Mouse (Mus musculus): ENCODE results near the gene Klhdc9. TPM values are rescaled to one million over a fixed set of nuclear protein-coding genes. Genes with fewer than 3 reads are reported as not detected.
A peak's percentile ranks its signal among the peaks of the same experiment; 100 is the strongest.

The Klhdc9 gene
- polyA plus RNA-seq, 1 experiment from 2014 or later = 0.46 TPM

DNA sequence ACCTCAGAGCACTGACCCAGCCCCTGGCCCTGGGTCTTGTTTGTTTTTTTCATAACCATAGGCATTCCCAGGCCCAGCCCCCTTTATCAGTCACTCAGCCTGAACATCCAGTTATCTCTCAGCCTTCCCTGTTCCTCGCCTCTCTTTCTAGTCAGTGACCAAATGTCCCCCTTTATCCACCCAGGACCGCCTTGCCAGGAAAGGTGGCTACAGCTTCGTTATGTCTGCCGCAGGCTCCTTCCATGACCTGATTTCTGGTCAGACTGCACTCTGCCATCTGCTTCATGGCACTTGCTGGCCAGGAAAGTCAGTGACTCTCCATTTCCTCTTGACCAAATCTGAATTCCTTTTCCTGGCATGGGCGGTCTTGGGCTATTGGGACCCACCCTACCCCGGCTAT lies 17.7 kb upstream of the Klhdc9 start:
- no peak overlapping the region for H3K27ac ChIP-seq
- H3K9me3 ChIP-seq (replicated peaks) = no peaks in the 10 kb centered on the region
- 50% methylated on average over 6 of the region's 6 CpGs for WGBS (ENCODE audit: insufficient replicate concordance)
- no peaks in the 10 kb centered on the region for H3K36me3 ChIP-seq
- H3K4me3 ChIP-seq = no peak overlapping the region
- ATAC-seq = no peak
- H3K9ac ChIP-seq = no peak overlapping the region
- no peak overlapping the region for H3K4me2 ChIP-seq
- peaks cover 29% of the 10 kb centered on the region for H3K4me1 ChIP-seq
- peaks cover 35% of the 10 kb centered on the region for H3K27me3 ChIP-seq (replicated peaks)

GRCm38 (mm10) chr1:171375646-171376097 lies 15.1 kb upstream of the Klhdc9 start:
- Histone ChIP-seq H3K4me1 (peaks cover 29% of the 10 kb centered on the region), H3K27ac (no peak overlapping the region), H3K4me3 (no peak overlapping the region), H3K36me3 (no peaks in the 10 kb centered on the region), H3K9me3 (replicated peaks) (no peaks in the 10 kb centered on the region), H3K9ac (no peak overlapping the region), H3K27me3 (replicated peaks) (peaks cover 36% of the 10 kb centered on the region), H3K4me2 (no peak overlapping the region)
- 39% methylated on average over 9 of the region's 9 CpGs for WGBS (ENCODE audit: insufficient replicate concordance)
- ATAC-seq = peak; percentile 30; the same call in 1 of the 2 replicates

- H3K9me3 ChIP-seq (replicated peaks) = no peaks in the 10 kb centered on the region
- peaks cover 20% of the 10 kb centered on the region for H3K4me1 ChIP-seq
- H3K4me3 ChIP-seq = no peak overlapping the region
- peak overlapping the region; percentile 39; the same call in 1 of the 2 replicates for H3K9ac ChIP-seq
- WGBS (ENCODE audit: insufficient replicate concordance) = 2% methylated on average over 4 of the region's 4 CpGs
- ATAC-seq = no peak
- no peaks in the 10 kb centered on the region for H3K36me3 ChIP-seq
- peaks cover 32% of the 10 kb centered on the region for H3K27me3 ChIP-seq (replicated peaks)
- H3K27ac ChIP-seq = no peak overlapping the region
- H3K4me2 ChIP-seq = peak overlapping the region; percentile 20; the same call in 1 of the 2 replicates
These were observed 13.3 kb upstream of the Klhdc9 start for GRCm38 (mm10) chr1:171373946-171374345.

DNA sequence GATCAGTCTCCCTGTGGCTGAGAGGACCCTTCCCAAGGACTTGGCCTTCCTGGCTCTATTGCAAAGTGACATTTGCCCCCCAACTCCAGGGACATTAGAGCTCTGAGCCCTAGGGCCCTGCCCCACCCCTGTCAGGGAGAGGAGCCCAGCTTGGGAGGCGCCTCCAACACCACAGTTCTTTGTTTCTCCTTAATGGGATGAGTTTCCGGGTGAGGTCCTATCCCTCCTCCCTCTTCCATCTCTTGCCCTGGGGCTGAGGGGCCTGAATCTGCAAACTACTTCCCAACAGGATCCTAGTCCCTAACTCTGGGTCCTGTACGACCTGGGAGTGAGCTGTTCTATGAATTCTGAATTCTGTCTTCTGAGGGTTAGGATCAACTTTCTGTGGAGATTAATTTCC lies 12.3 kb upstream of the Klhdc9 start:
- Histone ChIP-seq H3K9me3 (replicated peaks) (no peaks in the 10 kb centered on the region), H3K4me3 (no peak overlapping the region), H3K27me3 (replicated peaks) (peaks cover 32% of the 10 kb centered on the region), H3K4me2 (no peak overlapping the region), H3K27ac (no peak overlapping the region), H3K36me3 (no peaks in the 10 kb centered on the region), H3K9ac (no peak overlapping the region), H3K4me1 (peaks cover 20% of the 10 kb centered on the region)
- 58% methylated on average over 3 of the region's 3 CpGs for WGBS (ENCODE audit: insufficient replicate concordance)
- ATAC-seq = no peak

DNA sequence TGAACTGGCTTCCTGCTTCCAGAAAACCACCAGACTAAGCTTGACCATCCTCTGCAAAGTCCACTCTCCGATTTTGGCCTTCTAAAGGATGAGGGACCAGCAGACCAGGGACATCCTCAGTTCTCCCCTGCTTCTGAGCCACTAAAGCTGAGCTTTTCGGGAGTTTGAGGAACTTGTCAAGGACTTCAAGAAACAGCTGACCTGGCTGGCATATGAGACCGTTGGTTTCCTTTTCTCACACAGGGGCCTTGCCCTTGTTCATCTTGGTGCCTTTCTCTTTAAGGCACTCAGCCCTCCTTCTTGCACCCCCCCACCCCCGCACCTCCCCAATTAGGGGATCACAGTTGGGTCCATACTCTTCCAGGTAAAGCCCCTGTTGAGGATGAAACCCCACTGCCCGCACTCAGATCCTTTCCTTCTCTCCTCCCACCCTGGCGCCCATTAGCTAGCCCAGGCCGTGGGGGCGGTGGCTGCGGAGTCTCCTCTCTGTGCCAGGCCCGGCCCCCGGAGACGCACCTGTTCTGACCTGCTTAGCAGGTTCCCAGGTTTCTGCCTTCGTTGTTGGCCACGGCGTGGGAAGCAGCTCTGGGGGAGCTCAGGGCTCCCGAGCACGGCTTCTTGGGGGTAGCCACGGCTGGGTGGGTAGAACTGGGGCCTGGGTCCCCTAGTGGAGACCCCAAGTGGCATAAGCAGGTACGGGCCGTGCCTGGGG lies 9.4 kb upstream of the Klhdc9 start, which contains the start of gene Nectin4:
Gene Nectin4, plus strand, starts transcription at position 255 of the 712 bp plus-strand sequence.
- 39% methylated on average over 20 of the region's 20 CpGs for WGBS (ENCODE audit: insufficient replicate concordance)
- no peak within 1 kb of the TSS for H3K4me3 ChIP-seq
- H3K4me2 ChIP-seq = peak within 1 kb of the TSS; percentile 14; the same call in 1 of the 2 replicates
- no peak within 1 kb of the TSS for H3K27ac ChIP-seq
- H3K36me3 ChIP-seq = no peaks in the 10 kb centered on the region
- no peak within 1 kb of the TSS for H3K9ac ChIP-seq
- no peak for ATAC-seq
- H3K9me3 ChIP-seq (replicated peaks) = no peaks in the 10 kb centered on the region
- peaks cover 32% of the 10 kb centered on the region for H3K27me3 ChIP-seq (replicated peaks)
- peaks cover 8% of the 10 kb centered on the region for H3K4me1 ChIP-seq

GRCm38 (mm10) chr1:171365934-171366333 lies 5.3 kb upstream of the Klhdc9 start:
- Histone ChIP-seq H3K36me3 (no peaks in the 10 kb centered on the region), H3K9ac (no peak overlapping the region), H3K9me3 (replicated peaks) (no peaks in the 10 kb centered on the region), H3K27me3 (replicated peaks) (peaks cover 13% of the 10 kb centered on the region), H3K4me2 (no peak overlapping the region), H3K4me3 (no peak overlapping the region), H3K4me1 (peaks cover 8% of the 10 kb centered on the region), H3K27ac (no peak overlapping the region)
- WGBS (ENCODE audit: insufficient replicate concordance) = 53% methylated on average over 7 of the region's 7 CpGs
- ATAC-seq = no peak

DNA sequence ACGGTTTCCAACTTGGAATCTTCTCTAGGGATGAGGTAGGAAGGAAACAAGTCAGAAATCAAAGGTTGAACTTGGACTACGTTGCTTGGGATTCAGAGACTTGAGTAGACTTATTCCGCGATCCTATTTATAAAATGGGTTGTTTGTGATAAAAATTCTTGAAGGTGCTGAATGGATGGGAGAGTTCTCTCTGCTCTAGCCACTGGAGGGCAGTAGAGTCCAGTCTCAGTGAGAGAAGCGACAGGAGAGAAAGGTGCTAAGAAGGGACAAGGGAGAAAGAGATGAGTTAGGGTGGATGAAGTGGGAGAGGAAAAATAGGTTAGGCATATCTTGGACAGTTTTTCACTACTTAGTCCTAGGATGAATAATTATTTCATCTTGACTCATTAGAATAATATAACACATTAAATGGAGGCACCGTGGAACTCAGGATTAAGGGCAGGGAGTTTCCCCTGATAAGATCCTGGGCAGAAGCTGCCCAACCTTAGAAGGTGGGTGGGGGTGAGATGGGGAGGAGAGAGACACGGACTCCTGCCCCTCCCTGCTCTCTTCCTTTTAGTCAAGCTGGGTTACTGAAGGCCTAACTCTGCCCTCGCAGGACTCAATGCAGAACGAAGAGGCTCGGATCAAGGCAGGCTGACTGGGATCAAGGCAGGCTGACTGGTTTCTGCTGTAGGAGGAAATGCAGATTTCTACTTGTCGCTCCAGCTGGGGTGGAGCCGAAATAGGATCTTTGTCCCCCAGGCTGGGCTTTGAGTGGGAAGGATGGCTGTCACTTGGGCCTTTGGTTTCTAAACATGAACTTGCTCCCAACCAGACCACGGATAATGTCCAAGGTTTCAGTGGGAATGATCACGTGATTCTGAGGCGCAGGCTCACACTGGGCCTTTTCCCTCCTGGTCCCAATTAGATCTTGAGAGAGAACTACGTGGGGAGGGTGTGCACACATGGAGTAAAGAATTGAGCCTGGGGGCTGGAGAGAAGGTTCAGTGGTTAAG lies 807 bp upstream of the Klhdc9 start:
- H3K4me2 ChIP-seq = peak overlapping the region; percentile 79
- no peaks in the 10 kb centered on the region for H3K9me3 ChIP-seq (replicated peaks)
- H3K36me3 ChIP-seq = peaks cover 25% of the 10 kb centered on the region
- H3K27me3 ChIP-seq (replicated peaks) = no peaks in the 10 kb centered on the region
- H3K4me3 ChIP-seq = peak overlapping the region; percentile 65
- H3K27ac ChIP-seq = peak overlapping the region; percentile 64
- peak overlapping the region; percentile 72 for H3K9ac ChIP-seq
- peak; percentile 72 for ATAC-seq
- peaks cover 26% of the 10 kb centered on the region for H3K4me1 ChIP-seq
- 34% methylated on average over 16 of the region's 16 CpGs for WGBS (ENCODE audit: insufficient replicate concordance)

GRCm38 (mm10) chr1:171360253-171360652 lies 345 bp downstream of the Klhdc9 start:
- peaks cover 28% of the 10 kb centered on the region for H3K36me3 ChIP-seq
- H3K9me3 ChIP-seq (replicated peaks) = no peaks in the 10 kb centered on the region
- peak; percentile 36; the same call in 1 of the 2 replicates for ATAC-seq
- peak overlapping the region; percentile 79 for H3K4me2 ChIP-seq
- H3K27ac ChIP-seq = no peak overlapping the region
- peak overlapping the region; percentile 65 for H3K4me3 ChIP-seq
- no peaks in the 10 kb centered on the region for H3K27me3 ChIP-seq (replicated peaks)
- H3K9ac ChIP-seq = peak overlapping the region; percentile 72
- H3K4me1 ChIP-seq = peaks cover 26% of the 10 kb centered on the region
- WGBS (ENCODE audit: insufficient replicate concordance) = 23% methylated on average over 26 of the region's 26 CpGs

- ATAC-seq = no peak
- Histone ChIP-seq H3K9ac (no peak overlapping the region), H3K4me1 (peaks cover 26% of the 10 kb centered on the region), H3K27me3 (replicated peaks) (no peaks in the 10 kb centered on the region), H3K4me2 (no peak overlapping the region), H3K36me3 (peaks cover 32% of the 10 kb centered on the region), H3K27ac (no peak overlapping the region), H3K9me3 (replicated peaks) (no peaks in the 10 kb centered on the region), H3K4me3 (no peak overlapping the region)
- 63% methylated on average over 4 of the region's 4 CpGs for WGBS (ENCODE audit: insufficient replicate concordance)
These were observed 2.2 kb downstream of the Klhdc9 start for GRCm38 (mm10) chr1:171358421-171358820.

GRCm38 (mm10) chr1:171356814-171357213 lies 3.8 kb downstream of the Klhdc9 start:
- H3K36me3 ChIP-seq = peaks cover 32% of the 10 kb centered on the region
- no peak for ATAC-seq
- H3K4me3 ChIP-seq = no peak overlapping the region
- no peaks in the 10 kb centered on the region for H3K27me3 ChIP-seq (replicated peaks)
- WGBS (ENCODE audit: insufficient replicate concordance) = 88% methylated on average over 2 of the region's 2 CpGs
- H3K4me1 ChIP-seq = peaks cover 25% of the 10 kb centered on the region
- H3K27ac ChIP-seq = no peak overlapping the region
- no peak overlapping the region for H3K4me2 ChIP-seq
- no peak overlapping the region for H3K9ac ChIP-seq
- no peaks in the 10 kb centered on the region for H3K9me3 ChIP-seq (replicated peaks)

DNA sequence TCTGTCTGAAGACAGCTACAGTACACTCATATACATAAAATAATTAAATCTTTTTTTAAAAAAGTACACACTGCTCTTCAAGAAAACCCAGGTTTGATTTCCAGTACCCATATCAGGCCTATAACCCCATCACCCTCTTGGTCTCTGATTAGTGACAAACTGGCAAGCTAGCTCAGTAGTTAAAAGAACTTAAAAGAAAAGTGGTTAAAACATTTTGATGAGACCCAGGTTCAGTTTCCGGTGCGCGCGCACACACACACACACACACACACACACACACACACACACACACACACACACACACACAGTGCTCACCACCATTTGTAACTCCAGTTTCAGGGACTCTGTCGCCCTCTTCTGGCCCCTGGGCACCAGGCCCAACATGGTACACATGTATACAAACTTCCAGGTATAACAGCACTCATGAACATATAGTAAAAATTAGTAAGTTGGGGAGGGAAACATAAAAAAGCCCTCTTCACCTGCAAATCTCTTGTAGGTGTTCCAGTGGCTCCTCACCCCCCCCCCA lies 4.7 kb downstream of the Klhdc9 start:
- no peak overlapping the region for H3K27ac ChIP-seq
- H3K4me3 ChIP-seq = no peak overlapping the region
- H3K27me3 ChIP-seq (replicated peaks) = no peaks in the 10 kb centered on the region
- no peak for ATAC-seq
- H3K9me3 ChIP-seq (replicated peaks) = no peaks in the 10 kb centered on the region
- no peak overlapping the region for H3K4me2 ChIP-seq
- peaks cover 18% of the 10 kb centered on the region for H3K4me1 ChIP-seq
- 77% methylated on average over 5 of the region's 5 CpGs for WGBS (ENCODE audit: insufficient replicate concordance)
- peaks cover 32% of the 10 kb centered on the region for H3K36me3 ChIP-seq
- H3K9ac ChIP-seq = no peak overlapping the region
